Mouse (Mus musculus): ENCODE data around the gene Ufsp2. TPM values are rescaled to one million over a fixed set of nuclear protein-coding genes. Genes with fewer than 3 reads are reported as not detected.

The Ufsp2 gene
- polyA plus RNA-seq, 1 experiment from 2014 or later, result 63.5 TPM

GRCm38 (mm10) chr8:46007050-46007672 is 31.8 kb downstream of the Ufsp2 start:
- H3K9me3 ChIP-seq (replicated peaks; ENCODE audit: control insufficient read depth, low read length, poor library complexity, severe bottlenecking), result no peaks in the 10 kb centered on the region
- ATAC-seq, result no peak
- H3K4me1 ChIP-seq (ENCODE audit: control insufficient read depth, insufficient read depth, low read length), result peaks cover 8% of the 10 kb centered on the region
- H3K27me3 ChIP-seq (ENCODE audit: control insufficient read depth, insufficient read depth, low read depth, low read length), result no peaks in the 10 kb centered on the region
- no peak overlapping the region for H3K4me3 ChIP-seq (ENCODE audit: low read depth, low read length)
- no peak overlapping the region for H3K27ac ChIP-seq (ENCODE audit: low read length)
- 78% methylated on average over 3 of the region's 3 CpGs for WGBS
- H3K4me2 ChIP-seq (ENCODE audit: low read length), result no peak overlapping the region
- no peak overlapping the region for H3K9ac ChIP-seq (ENCODE audit: low read depth, low read length)
- no peaks in the 10 kb centered on the region for H3K36me3 ChIP-seq (ENCODE audit: control insufficient read depth, insufficient read depth, low read length)

- no peaks in the 10 kb centered on the region for H3K36me3 ChIP-seq (ENCODE audit: control insufficient read depth, insufficient read depth, low read length)
- H3K27me3 ChIP-seq (ENCODE audit: control insufficient read depth, insufficient read depth, low read depth, low read length), result no peaks in the 10 kb centered on the region
- no peak overlapping the region for H3K27ac ChIP-seq (ENCODE audit: low read length)
- peak overlapping the region; percentile 42 for H3K4me2 ChIP-seq (ENCODE audit: low read length)
- no peak overlapping the region for H3K4me3 ChIP-seq (ENCODE audit: low read depth, low read length)
- H3K9me3 ChIP-seq (replicated peaks; ENCODE audit: control insufficient read depth, low read length, poor library complexity, severe bottlenecking), result no peaks in the 10 kb centered on the region
- H3K9ac ChIP-seq (ENCODE audit: low read depth, low read length), result 0 out of 2 replicates have a peak overlapping the region, but pooled peaks have one; percentile 33
- WGBS, result 34% methylated on average over 2 of the region's 2 CpGs
- H3K4me1 ChIP-seq (ENCODE audit: control insufficient read depth, insufficient read depth, low read length), result peaks cover 8% of the 10 kb centered on the region
- ATAC-seq, result no peak
Measured at GRCm38 (mm10) chr8:46010306-46010705, 35.0 kb downstream of the Ufsp2 start.

GRCm38 (mm10) chr8:46010746-46011680 is 35.7 kb downstream of the Ufsp2 start:
- peak; percentile 66; the same call in 1 of the 2 replicates for ATAC-seq

GRCm38 (mm10) chr8:46022203-46022602 is 46.9 kb downstream of the Ufsp2 start:
- Histone ChIP-seq H3K9ac (ENCODE audit: low read depth, low read length) (no peak overlapping the region), H3K4me1 (ENCODE audit: control insufficient read depth, insufficient read depth, low read length) (no peaks in the 10 kb centered on the region), H3K27me3 (ENCODE audit: control insufficient read depth, insufficient read depth, low read depth, low read length) (no peaks in the 10 kb centered on the region), H3K9me3 (replicated peaks; ENCODE audit: control insufficient read depth, low read length, poor library complexity, severe bottlenecking) (no peaks in the 10 kb centered on the region), H3K4me2 (ENCODE audit: low read length) (no peak overlapping the region), H3K27ac (ENCODE audit: low read length) (no peak overlapping the region), H3K4me3 (ENCODE audit: low read depth, low read length) (no peak overlapping the region), H3K36me3 (ENCODE audit: control insufficient read depth, insufficient read depth, low read length) (no peaks in the 10 kb centered on the region)
- 89% methylated on average over 9 of the region's 9 CpGs for whole genome bisulfite sequencing
- no peak for ATAC-seq

More at GRCm38 (mm10) chr8:46010746-46011680, 35.7 kb downstream of the Ufsp2 start:
- peaks cover 8% of the 10 kb centered on the region for H3K4me1 ChIP-seq (ENCODE audit: control insufficient read depth, insufficient read depth, low read length)
- no peaks in the 10 kb centered on the region for H3K9me3 ChIP-seq (replicated peaks; ENCODE audit: control insufficient read depth, low read length, poor library complexity, severe bottlenecking)
- peak overlapping the region; percentile 42 for H3K4me2 ChIP-seq (ENCODE audit: low read length)
- no peak overlapping the region for H3K27ac ChIP-seq (ENCODE audit: low read length)
- WGBS, result 11% methylated on average over 17 of the region's 17 CpGs
- H3K36me3 ChIP-seq (ENCODE audit: control insufficient read depth, insufficient read depth, low read length), result no peaks in the 10 kb centered on the region
- H3K27me3 ChIP-seq (ENCODE audit: control insufficient read depth, insufficient read depth, low read depth, low read length), result no peaks in the 10 kb centered on the region
- H3K9ac ChIP-seq (ENCODE audit: low read depth, low read length), result 0 out of 2 replicates have a peak overlapping the region, but pooled peaks have one; percentile 33
- H3K4me3 ChIP-seq (ENCODE audit: low read depth, low read length), result no peak overlapping the region

GRCm38 (mm10) chr8:46022758-46023157 is 47.4 kb downstream of the Ufsp2 start:
- Histone ChIP-seq H3K4me1 (ENCODE audit: control insufficient read depth, insufficient read depth, low read length) (no peaks in the 10 kb centered on the region), H3K9me3 (replicated peaks; ENCODE audit: control insufficient read depth, low read length, poor library complexity, severe bottlenecking) (no peaks in the 10 kb centered on the region), H3K27ac (ENCODE audit: low read length) (no peak overlapping the region), H3K4me2 (ENCODE audit: low read length) (no peak overlapping the region), H3K27me3 (ENCODE audit: control insufficient read depth, insufficient read depth, low read depth, low read length) (no peaks in the 10 kb centered on the region), H3K4me3 (ENCODE audit: low read depth, low read length) (no peak overlapping the region), H3K9ac (ENCODE audit: low read depth, low read length) (no peak overlapping the region), H3K36me3 (ENCODE audit: control insufficient read depth, insufficient read depth, low read length) (no peaks in the 10 kb centered on the region)
- no peak for ATAC-seq
- 94% methylated on average over 9 of the region's 9 CpGs for WGBS

GRCm38 (mm10) chr8:46024392-46024791 is 49.1 kb downstream of the Ufsp2 start:
- no peak overlapping the region for H3K4me2 ChIP-seq (ENCODE audit: low read length)
- H3K27me3 ChIP-seq (ENCODE audit: control insufficient read depth, insufficient read depth, low read depth, low read length), result no peaks in the 10 kb centered on the region
- no peaks in the 10 kb centered on the region for H3K36me3 ChIP-seq (ENCODE audit: control insufficient read depth, insufficient read depth, low read length)
- no peak overlapping the region for H3K9ac ChIP-seq (ENCODE audit: low read depth, low read length)
- no peak for ATAC-seq
- WGBS, result 65% methylated on average over 4 of the region's 4 CpGs
- H3K4me3 ChIP-seq (ENCODE audit: low read depth, low read length), result no peak overlapping the region
- no peaks in the 10 kb centered on the region for H3K9me3 ChIP-seq (replicated peaks; ENCODE audit: control insufficient read depth, low read length, poor library complexity, severe bottlenecking)
- H3K27ac ChIP-seq (ENCODE audit: low read length), result no peak overlapping the region
- no peaks in the 10 kb centered on the region for H3K4me1 ChIP-seq (ENCODE audit: control insufficient read depth, insufficient read depth, low read length)

GRCm38 (mm10) chr8:46036217-46036616 is 60.9 kb downstream of the Ufsp2 start:
- Histone ChIP-seq H3K4me3 (ENCODE audit: low read depth, low read length) (no peak overlapping the region), H3K9me3 (replicated peaks; ENCODE audit: control insufficient read depth, low read length, poor library complexity, severe bottlenecking) (no peaks in the 10 kb centered on the region), H3K4me2 (ENCODE audit: low read length) (no peak overlapping the region), H3K9ac (ENCODE audit: low read depth, low read length) (no peak overlapping the region), H3K27ac (ENCODE audit: low read length) (no peak overlapping the region), H3K27me3 (ENCODE audit: control insufficient read depth, insufficient read depth, low read depth, low read length) (no peaks in the 10 kb centered on the region), H3K36me3 (ENCODE audit: control insufficient read depth, insufficient read depth, low read length) (peaks cover 5% of the 10 kb centered on the region; the same call in 1 of the 2 replicates), H3K4me1 (ENCODE audit: control insufficient read depth, insufficient read depth, low read length) (no peaks in the 10 kb centered on the region)
- no peak for ATAC-seq
- WGBS, result 64% methylated on average over 11 of the region's 11 CpGs

- ATAC-seq, result no peak
- WGBS, result 70% methylated on average over 1 of the region's 1 CpGs
Measured at GRCm38 (mm10) chr8:46039666-46040065, 64.3 kb downstream of the Ufsp2 start.

GRCm38 (mm10) chr8:46040260-46040659 is 64.9 kb downstream of the Ufsp2 start:
- 59% methylated on average over 13 of the region's 13 CpGs for WGBS
- H3K36me3 ChIP-seq (ENCODE audit: control insufficient read depth, insufficient read depth, low read length), result peaks cover 10% of the 10 kb centered on the region
- no peak for ATAC-seq
- H3K27ac ChIP-seq (ENCODE audit: low read length), result peak overlapping the region; percentile 13; the same call in 1 of the 2 replicates
- no peak overlapping the region for H3K4me3 ChIP-seq (ENCODE audit: low read depth, low read length)
- no peaks in the 10 kb centered on the region for H3K9me3 ChIP-seq (replicated peaks; ENCODE audit: control insufficient read depth, low read length, poor library complexity, severe bottlenecking)
- H3K27me3 ChIP-seq (ENCODE audit: control insufficient read depth, insufficient read depth, low read depth, low read length), result no peaks in the 10 kb centered on the region
- peak overlapping the region; percentile 21; the same call in 1 of the 2 replicates for H3K9ac ChIP-seq (ENCODE audit: low read depth, low read length)
- H3K4me2 ChIP-seq (ENCODE audit: low read length), result no peak overlapping the region
- no peaks in the 10 kb centered on the region for H3K4me1 ChIP-seq (ENCODE audit: control insufficient read depth, insufficient read depth, low read length)

More at GRCm38 (mm10) chr8:46039666-46040065, 64.3 kb downstream of the Ufsp2 start:
- Histone ChIP-seq H3K4me3 (ENCODE audit: low read depth, low read length) (no peak overlapping the region), H3K36me3 (ENCODE audit: control insufficient read depth, insufficient read depth, low read length) (peaks cover 6% of the 10 kb centered on the region), H3K27ac (ENCODE audit: low read length) (no peak overlapping the region), H3K9ac (ENCODE audit: low read depth, low read length) (no peak overlapping the region), H3K4me2 (ENCODE audit: low read length) (no peak overlapping the region), H3K4me1 (ENCODE audit: control insufficient read depth, insufficient read depth, low read length) (no peaks in the 10 kb centered on the region), H3K9me3 (replicated peaks; ENCODE audit: control insufficient read depth, low read length, poor library complexity, severe bottlenecking) (no peaks in the 10 kb centered on the region), H3K27me3 (ENCODE audit: control insufficient read depth, insufficient read depth, low read depth, low read length) (no peaks in the 10 kb centered on the region)
